Mouse (Mus musculus) intestine, postnatal 0 days (tissue): ENCODE data around the gene Pou2f3. TPM values are rescaled to one million over a fixed set of nuclear protein-coding genes. Genes with fewer than 3 reads are reported as not detected.

ENCODE experiments used
- ATAC-seq: fragments of 200-750 bp; cut with Nextera tagmentation; 2 replicates; pipeline ENCODE4 v1.8.0; 2017; ENCODE audit warnings: mild to moderate bottlenecking, moderate TSS enrichment, moderate library complexity
- H3K27ac ChIP-seq: fragments of 300-500 bp; sonication (generic); 2 replicates; pipeline ENCODE4 v1.5.1; 2014; ENCODE audit warnings: mild to moderate bottlenecking, low read depth, low read length, moderate library complexity
- H3K27me3 ChIP-seq: fragments of 300-500 bp; sonication (generic); replicated peaks from 2 replicates; pipeline ENCODE4 v1.6.1; 2014; ENCODE audit warnings: low read length, mixed read lengths; ENCODE audit not compliant: control insufficient read depth, insufficient read depth
- H3K36me3 ChIP-seq: fragments of 300-500 bp; sonication (generic); 2 replicates; pipeline ENCODE4 v1.6.1; 2014; ENCODE audit warnings: mild to moderate bottlenecking, moderate library complexity; ENCODE audit not compliant: control insufficient read depth, insufficient read depth
- H3K4me1 ChIP-seq: fragments of 300-500 bp; sonication (generic); replicated peaks from 2 replicates; pipeline ENCODE4 v1.6.1; 2014; ENCODE audit warnings: antibody characterized with exemption, low read length, mixed read lengths; ENCODE audit not compliant: control insufficient read depth, insufficient read depth
- H3K4me2 ChIP-seq: fragments of 300-500 bp; sonication (generic); replicated peaks from 2 replicates; pipeline ENCODE4 v1.6.1; 2014; ENCODE audit warnings: low read depth, mild to moderate bottlenecking, moderate library complexity
- H3K4me3 ChIP-seq: fragments of 300-500 bp; sonication (generic); 2 replicates; pipeline ENCODE4 v1.5.1; 2014; ENCODE audit warnings: low read depth, low read length
- H3K9ac ChIP-seq: fragments of 300-500 bp; sonication (generic); 2 replicates; pipeline ENCODE4 v1.6.1; 2014; ENCODE audit warnings: mild to moderate bottlenecking, low read depth, low read length
- H3K9me3 ChIP-seq: fragments of 300-500 bp; sonication (generic); 2 replicates; pipeline ENCODE4 v1.6.1; 2016; ENCODE audit warnings: mixed run types; ENCODE audit not compliant: control insufficient read depth
- CTCF ChIP-seq: sonication (generic); IDR thresholded peaks from 2 replicates; pipeline ENCODE4 v1.5.1; 2016; ENCODE audit warnings: low read depth, mild to moderate bottlenecking, control low read depth, antibody characterized with exemption, moderate library complexity
- WGBS: fragments of 180-500 bp; shearing (Covaris S2); extraction: QIAGEN DNeasy Blood & Tissue Kit; methylation state at CpG from one replicate; pipeline ENCODE4 v1.1.7; 2014; 5-methylcytosine and 5-hydroxymethylcytosine counted together
- polyA plus RNA-seq: library from polyadenylated mRNA; unstranded; fragments of >200 nt; fragmentation: Nextera tagmentation; extraction: Ambion mirVana; gene quantifications from 2 replicates; pipeline ENCODE4 v1.2.1, GENCODE M21; 2015

Pou2f3 gene
- polyA plus RNA-seq, 1 experiment from 2014 or later, result 0.18 TPM

DNA sequence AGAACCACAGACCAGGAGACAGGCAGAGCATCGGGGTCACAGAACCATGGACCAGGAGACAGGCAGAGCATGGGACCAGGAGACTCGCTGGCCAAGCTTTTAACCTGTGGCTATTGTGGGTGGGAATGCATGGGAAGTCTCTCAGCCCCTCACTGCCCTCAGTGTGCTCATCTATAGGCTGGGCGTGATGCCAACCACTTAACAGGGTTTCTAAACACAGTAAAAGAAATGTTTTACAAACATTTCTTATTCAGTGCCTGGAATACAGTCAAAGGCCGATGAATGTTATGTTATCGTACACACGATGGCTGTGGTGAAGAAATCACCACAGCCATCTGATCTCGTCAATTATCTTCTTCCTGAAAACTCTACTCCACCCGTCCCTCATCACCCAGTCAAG lies 43.1 kb downstream of the Pou2f3 start:
- Histone ChIP-seq H3K4me2 (no peak overlapping the region), H3K4me1 (no peaks in the 10 kb centered on the region), H3K9ac (no peak overlapping the region), H3K27ac (no peak overlapping the region), H3K4me3 (no peak overlapping the region), H3K9me3 (no peaks in the 10 kb centered on the region), H3K36me3 (no peaks in the 10 kb centered on the region), H3K27me3 (no peaks in the 10 kb centered on the region)
- 68% methylated on average over 8 of the region's 8 CpGs for WGBS
- no peak for ATAC-seq
- TF ChIP-seq CTCF, result no peak

DNA sequence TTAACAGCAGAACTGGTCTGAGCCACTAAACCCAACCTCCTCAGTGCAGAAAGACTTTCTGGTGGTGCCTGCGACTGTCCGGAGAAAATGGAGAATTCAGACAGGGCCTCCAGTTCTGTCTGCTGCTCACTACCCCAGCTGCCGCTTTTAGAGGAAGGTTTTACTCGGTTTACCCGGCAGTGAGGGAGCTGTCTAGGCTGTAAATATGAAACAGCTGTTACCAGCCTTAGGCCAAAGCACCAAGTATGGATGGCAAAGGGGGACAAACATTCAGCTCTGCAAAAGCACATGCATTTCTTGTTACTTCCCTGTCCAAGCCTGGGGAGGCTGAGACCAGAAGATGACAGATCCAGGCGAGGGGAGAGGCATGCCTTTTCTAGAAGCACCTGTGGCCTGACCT lies 43.8 kb downstream of the Pou2f3 start:
- 67% methylated on average over 6 of the region's 6 CpGs for WGBS
- Histone ChIP-seq H3K4me2 (no peak overlapping the region), H3K4me3 (no peak overlapping the region), H3K27me3 (no peaks in the 10 kb centered on the region), H3K4me1 (no peaks in the 10 kb centered on the region), H3K27ac (no peak overlapping the region), H3K9me3 (no peaks in the 10 kb centered on the region), H3K9ac (no peak overlapping the region), H3K36me3 (no peaks in the 10 kb centered on the region)
- no peak for ATAC-seq
- TF ChIP-seq CTCF, result no peak

DNA sequence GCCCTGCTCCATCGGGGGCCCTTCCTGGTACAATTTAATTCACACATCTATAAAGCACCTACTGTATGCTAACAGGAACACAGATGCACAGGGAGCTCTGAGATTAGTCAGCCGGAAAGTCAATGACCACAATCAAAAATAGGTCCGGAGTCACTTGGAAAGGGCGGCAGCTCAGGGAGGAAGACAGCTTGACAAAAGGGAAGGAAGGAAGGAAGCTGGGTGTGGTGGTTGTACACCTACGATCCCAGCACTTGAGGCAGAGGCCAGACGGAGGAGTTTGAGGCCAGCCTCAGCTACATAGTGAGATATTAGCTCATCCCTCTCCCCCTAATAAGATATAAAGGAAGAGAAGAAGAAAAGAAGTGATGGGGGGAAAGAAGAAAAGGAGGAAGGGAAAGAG lies 54.2 kb downstream of the Pou2f3 start:
- no peaks in the 10 kb centered on the region for H3K36me3 ChIP-seq
- WGBS, result 74% methylated on average over 6 of the region's 6 CpGs
- H3K9ac ChIP-seq, result no peak overlapping the region
- H3K4me2 ChIP-seq, result no peak overlapping the region
- ATAC-seq, result no peak
- H3K4me3 ChIP-seq, result no peak overlapping the region
- H3K27me3 ChIP-seq, result no peaks in the 10 kb centered on the region
- no peak overlapping the region for H3K27ac ChIP-seq
- TF ChIP-seq CTCF, result no peak
- no peaks in the 10 kb centered on the region for H3K4me1 ChIP-seq
- H3K9me3 ChIP-seq, result no peaks in the 10 kb centered on the region

DNA sequence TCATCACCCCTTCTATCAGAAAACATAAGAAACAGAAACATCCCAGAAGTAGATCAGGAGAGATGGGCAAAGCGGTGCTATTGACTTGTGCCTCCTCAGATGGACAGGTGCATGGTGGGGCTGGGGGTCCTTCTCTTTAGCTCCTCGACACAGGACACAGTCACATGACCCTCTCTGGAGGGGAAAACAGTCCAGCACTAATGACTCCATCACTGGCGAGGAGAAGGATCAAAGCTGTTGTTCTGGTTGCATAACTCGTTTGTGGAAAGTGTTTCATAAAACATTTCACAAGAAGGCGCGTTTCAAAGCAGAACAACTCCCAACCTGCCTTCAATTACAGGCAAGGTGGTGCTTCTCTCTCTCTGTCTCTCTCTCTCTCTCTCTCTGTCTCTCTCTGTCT lies 58.4 kb downstream of the Pou2f3 start:
- TF ChIP-seq CTCF, result no peak
- no peak overlapping the region for H3K4me2 ChIP-seq
- no peak for ATAC-seq
- 57% methylated on average over 6 of the region's 6 CpGs for WGBS
- H3K9ac ChIP-seq, result no peak overlapping the region
- no peaks in the 10 kb centered on the region for H3K36me3 ChIP-seq
- no peaks in the 10 kb centered on the region for H3K9me3 ChIP-seq
- no peak overlapping the region for H3K4me3 ChIP-seq
- no peaks in the 10 kb centered on the region for H3K27me3 ChIP-seq
- H3K4me1 ChIP-seq, result no peaks in the 10 kb centered on the region
- no peak overlapping the region for H3K27ac ChIP-seq

DNA sequence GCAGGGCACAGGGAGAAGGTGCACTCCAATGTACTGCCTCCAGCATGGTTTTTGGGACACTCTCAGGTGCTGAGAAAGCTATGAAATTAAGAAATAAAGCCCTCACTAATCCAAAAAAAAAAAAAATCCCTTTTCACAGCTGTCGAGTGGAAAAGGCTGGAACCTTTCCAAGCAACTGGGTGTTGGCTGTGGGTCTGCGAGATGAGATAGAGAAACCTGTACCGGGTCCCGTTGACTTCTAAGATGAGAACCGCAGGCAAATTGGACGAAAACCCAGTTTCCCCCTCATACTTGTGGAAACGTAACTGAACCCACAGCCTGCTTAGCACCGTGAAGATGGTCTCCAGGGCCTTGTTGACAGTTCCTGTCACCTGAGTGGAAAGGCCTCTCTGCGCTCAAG lies 59.2 kb downstream of the Pou2f3 start:
- H3K36me3 ChIP-seq, result no peaks in the 10 kb centered on the region
- no peak overlapping the region for H3K27ac ChIP-seq
- no peaks in the 10 kb centered on the region for H3K27me3 ChIP-seq
- no peak for TF ChIP-seq CTCF
- 45% methylated on average over 9 of the region's 9 CpGs for WGBS
- no peak overlapping the region for H3K4me2 ChIP-seq
- H3K9me3 ChIP-seq, result no peaks in the 10 kb centered on the region
- no peaks in the 10 kb centered on the region for H3K4me1 ChIP-seq
- no peak for ATAC-seq
- H3K9ac ChIP-seq, result no peak overlapping the region
- no peak overlapping the region for H3K4me3 ChIP-seq

DNA sequence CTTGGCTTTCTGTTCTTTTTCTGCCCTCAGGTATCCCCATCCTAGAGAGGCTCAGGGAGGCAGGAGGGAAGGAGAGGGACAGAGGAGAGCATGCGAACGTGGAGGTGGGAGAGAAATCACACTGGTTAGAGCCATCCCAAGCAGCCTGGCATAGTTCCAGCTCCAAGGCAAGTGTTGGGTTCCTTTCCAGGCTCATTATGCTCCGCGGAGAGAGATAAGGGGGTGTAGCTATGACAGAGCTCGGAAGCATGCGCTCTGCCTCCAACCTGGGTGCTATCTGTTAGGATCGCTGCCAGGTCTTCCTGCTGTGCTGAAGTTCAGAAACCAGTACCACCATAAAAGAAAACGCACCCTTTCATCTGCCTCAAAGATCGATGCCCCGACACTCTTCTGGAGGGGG lies 60.1 kb downstream of the Pou2f3 start:
- no peaks in the 10 kb centered on the region for H3K9me3 ChIP-seq
- no peaks in the 10 kb centered on the region for H3K4me1 ChIP-seq
- H3K4me3 ChIP-seq, result no peak overlapping the region
- H3K9ac ChIP-seq, result no peak overlapping the region
- 14% methylated on average over 10 of the region's 10 CpGs for WGBS
- TF ChIP-seq CTCF, result no peak
- no peaks in the 10 kb centered on the region for H3K36me3 ChIP-seq
- ATAC-seq, result peak; percentile 89
- no peaks in the 10 kb centered on the region for H3K27me3 ChIP-seq
- peak overlapping the region; percentile 38; the same call in 1 of the 2 replicates for H3K4me2 ChIP-seq
- no peak overlapping the region for H3K27ac ChIP-seq

DNA sequence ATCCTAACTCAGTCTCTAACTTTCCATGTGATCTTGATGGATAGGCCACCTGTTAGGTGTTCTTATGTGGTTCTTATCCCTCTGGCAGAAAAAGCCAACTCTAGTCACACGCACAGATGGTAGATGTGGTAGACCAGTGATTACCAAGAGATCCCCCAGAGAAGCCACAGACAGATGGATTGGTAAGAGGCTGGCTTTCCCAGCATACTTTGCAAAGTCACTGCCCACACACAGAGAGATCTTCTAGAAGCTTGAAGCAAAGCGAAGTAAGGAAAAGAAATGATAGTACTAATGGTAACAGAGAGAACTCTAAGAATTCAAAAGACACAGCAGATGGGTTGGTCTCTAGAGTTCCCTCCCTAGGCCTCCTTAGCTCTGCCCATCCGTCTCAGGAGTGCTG lies 60.7 kb downstream of the Pou2f3 start:
- Histone ChIP-seq H3K4me1 (no peaks in the 10 kb centered on the region), H3K4me2 (no peak overlapping the region), H3K36me3 (no peaks in the 10 kb centered on the region), H3K27ac (no peak overlapping the region), H3K9ac (no peak overlapping the region), H3K4me3 (no peak overlapping the region), H3K9me3 (no peaks in the 10 kb centered on the region), H3K27me3 (no peaks in the 10 kb centered on the region)
- WGBS, result 83% methylated on average over 3 of the region's 3 CpGs
- no peak for TF ChIP-seq CTCF
- no peak for ATAC-seq
